Mouse (Mus musculus) brain, embryonic 14.5 days (tissue): ENCODE results near the gene Sumo1.

Source experiments
- CTCF ChIP-seq: fragments of 200-500 bp; IDR thresholded peaks from 2 replicates; pipeline ENCODE4 v1.5.1; 2012; ENCODE audit warnings: inconsistent platforms, mild to moderate bottlenecking, moderate library complexity, borderline replicate concordance; ENCODE audit not compliant: insufficient read depth, insufficient read length; ENCODE audit errors: extremely low read depth
- POLR2A ChIP-seq: fragments of 200-500 bp; IDR thresholded peaks from 2 replicates; pipeline ENCODE4 v1.6.1; 2012; ENCODE audit warnings: mild to moderate bottlenecking, inconsistent platforms, borderline replicate concordance; ENCODE audit not compliant: poor library complexity, insufficient read depth, insufficient read length, severe bottlenecking; ENCODE audit errors: extremely low read depth

DNA sequence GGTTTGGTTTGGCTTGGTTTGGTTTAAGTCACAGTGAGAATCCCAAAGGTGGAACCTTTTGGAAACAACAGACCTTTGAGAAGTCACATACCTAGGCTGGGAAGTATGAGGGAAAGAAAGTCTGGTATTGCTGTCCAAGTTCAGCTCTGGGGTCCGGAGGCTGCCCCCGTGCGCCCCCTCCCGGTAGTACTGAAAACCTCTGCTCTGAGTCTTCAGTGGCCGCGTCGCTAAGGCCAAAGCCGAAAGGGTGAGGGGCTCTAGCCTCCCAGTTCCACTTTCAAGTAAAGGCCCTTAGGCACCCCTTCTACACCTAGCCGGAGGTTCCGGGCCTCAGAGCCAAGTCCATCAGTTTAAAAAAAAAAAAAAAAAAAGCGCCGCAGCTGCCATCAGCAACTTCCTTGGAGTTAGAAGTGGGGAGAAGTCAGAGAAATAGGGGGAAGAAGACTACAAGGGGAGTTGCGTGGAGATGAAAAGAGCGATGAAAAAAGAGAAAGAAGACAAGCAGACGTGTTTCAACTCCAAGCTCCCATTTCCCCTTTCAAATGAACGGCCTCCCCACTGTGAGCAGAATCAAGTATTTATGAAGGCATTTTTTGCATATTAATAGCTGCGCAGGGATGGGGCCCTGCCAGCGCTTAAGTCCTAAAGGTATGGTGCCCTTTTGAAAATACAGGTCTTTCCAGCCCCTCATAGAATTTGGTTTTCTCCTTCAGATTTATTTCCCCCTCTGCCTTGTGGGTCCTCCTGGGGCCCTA is 85.8 kb downstream of the Sumo1 start:
- peak; percentile 88 for TF ChIP-seq CTCF
- no peak for TF ChIP-seq POLR2A
